Mouse (Mus musculus) liver, embryonic 14.5 days (tissue): ENCODE measurements at regions not wholly inside any gene's neighbourhood (a gene's known extent, or its start where the extent isn't known, plus 50 kb on each side); places are given as distances from the start of the nearest gene placed in this dataset.

Experiments used
- CTCF ChIP-seq: IDR thresholded peaks from 2 replicates; pipeline ENCODE4 v1.5.1; 2016; ENCODE audit warnings: antibody characterized with exemption, low read depth, control low read depth
- EP300 ChIP-seq: IDR thresholded peaks from 2 replicates; pipeline ENCODE4 v1.6.1; 2016; ENCODE audit warnings: antibody characterized with exemption, low read depth

DNA sequence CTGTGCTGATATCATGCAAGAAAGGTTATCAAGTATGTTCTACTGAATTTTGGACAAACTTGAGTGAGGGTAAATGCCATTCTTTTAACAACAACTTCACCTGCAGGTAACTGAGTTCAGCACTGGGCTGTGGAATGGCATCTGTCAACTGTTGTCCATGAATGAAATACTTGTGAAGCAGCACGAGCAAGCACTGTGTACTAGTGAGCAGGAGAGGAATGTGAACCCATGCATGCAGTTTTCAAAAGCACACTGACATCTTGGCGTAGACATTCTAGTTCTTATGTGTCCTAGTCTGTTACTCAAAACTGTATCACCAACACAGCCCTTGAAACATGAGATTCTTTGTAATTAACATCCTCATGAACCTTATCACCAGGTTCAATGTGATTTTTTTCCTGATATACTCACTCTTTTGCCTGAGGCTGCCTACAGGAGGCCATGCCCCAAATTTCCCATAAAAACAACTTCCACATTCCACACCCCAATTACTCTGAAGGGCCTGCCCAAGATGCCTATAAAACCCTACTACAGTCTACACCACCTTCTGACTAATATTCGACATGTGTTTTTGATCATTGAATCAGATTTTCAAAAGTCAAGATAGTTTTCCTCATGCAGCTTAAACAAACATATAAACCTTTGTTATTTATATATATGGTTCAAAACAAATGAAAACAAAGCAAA, 892.8 kb upstream of the 2610301B20Rik start:
- TF ChIP-seq CTCF: no peak
- TF ChIP-seq EP300: no peak
